In the genomic region with DNA sequence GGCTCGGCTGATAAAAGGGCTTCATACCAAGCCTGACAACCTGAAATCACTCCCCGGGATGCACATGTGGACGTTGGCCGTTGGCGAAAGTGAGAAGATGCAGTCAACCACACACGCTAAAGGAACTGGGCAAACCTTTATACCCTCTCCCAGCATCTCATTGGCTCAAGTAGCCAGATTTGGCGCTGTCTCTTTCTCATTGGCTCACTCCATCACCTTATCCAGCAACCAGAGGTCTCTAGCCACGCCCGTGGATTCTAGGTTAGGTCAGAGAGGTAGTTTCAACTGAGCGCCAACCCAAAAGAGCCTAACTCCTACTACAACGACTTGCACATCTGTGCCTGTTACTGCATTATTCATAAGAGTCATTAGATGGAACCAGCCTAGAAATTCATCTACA, we compare ENCODE assay signal across 27 mouse cellular contexts. TPM values are rescaled to one million over a fixed set of nuclear protein-coding genes. Genes with fewer than 3 reads are reported as not detected.
"Had no signal": no experiment of that assay in that cellular context is flagged by ENCODE, and none has a peak within 500 bp of the region (broad histone marks: within the 10 kb centered on the region; RNA-seq: fewer than 3 reads in every experiment).

No protein-coding gene starts in this region.

- H3K27me3 ChIP-seq: embryonic facial prominence, embryonic 12.5 days; embryonic facial prominence, embryonic 13.5 days; embryonic facial prominence, embryonic 15.5 days; forebrain, embryonic 12.5 days; forebrain, embryonic 13.5 days; forebrain, embryonic 15.5 days had no signal

- H3K4me3 ChIP-seq: embryonic facial prominence, embryonic 10.5 days; embryonic facial prominence, embryonic 12.5 days; embryonic facial prominence, embryonic 13.5 days; embryonic facial prominence, embryonic 15.5 days; erythroblast, embryonic 14.5 days; forebrain, embryonic 10.5 days; forebrain, embryonic 12.5 days; forebrain, embryonic 13.5 days; forebrain, embryonic 15.5 days; gastrocnemius, adult 2 months; heart, adult 2 months had no signal

- H3K4me1 ChIP-seq: forebrain, embryonic 12.5 days had no signal

- H3K9me3 ChIP-seq: embryonic facial prominence, embryonic 10.5 days; embryonic facial prominence, embryonic 12.5 days; embryonic facial prominence, embryonic 13.5 days; embryonic facial prominence, embryonic 15.5 days; forebrain, embryonic 10.5 days; forebrain, embryonic 12.5 days; forebrain, embryonic 13.5 days; forebrain, embryonic 15.5 days had no signal

- H3K36me3 ChIP-seq: embryonic facial prominence, embryonic 10.5 days; embryonic facial prominence, embryonic 12.5 days; embryonic facial prominence, embryonic 13.5 days; embryonic facial prominence, embryonic 15.5 days; forebrain, embryonic 10.5 days; forebrain, embryonic 12.5 days; forebrain, embryonic 15.5 days had no signal

- H3K27ac ChIP-seq: embryonic facial prominence, embryonic 10.5 days; embryonic facial prominence, embryonic 12.5 days; embryonic facial prominence, embryonic 13.5 days; embryonic facial prominence, embryonic 15.5 days; forebrain, embryonic 10.5 days; forebrain, embryonic 12.5 days; forebrain, embryonic 13.5 days; forebrain, embryonic 15.5 days; gastrocnemius, adult 2 months; heart, adult 2 months had no signal

- DNase-seq: cerebellum, postnatal 10 days; cerebellum, postnatal 14 days; cerebellum, postnatal 25 days; cerebellum, postnatal 36 days; embryo, embryonic 11 days; forebrain, postnatal 0 days; gastrocnemius, adult 2 months; gastrocnemius, postnatal 10 days; gastrocnemius, postnatal 14 days; gastrocnemius, postnatal 25 days; gastrocnemius, postnatal 36 days; heart, adult 11 months; heart, adult 18-20 months; heart, adult 2 months had no signal

RNA-seq across cellular contexts. Expression of gene Gm5475, which starts 30.5 kb away (rescaled TPM):
- polyA plus RNA-seq: embryonic facial prominence, embryonic 10.5 days; embryonic facial prominence, embryonic 13.5 days; embryonic facial prominence, embryonic 14.5 days; erythroblast, embryonic 14.5 days; forebrain, embryonic 11.5 days; forebrain, embryonic 13.5 days; forebrain, embryonic 14.5 days; heart, adult 2 months; heart, embryonic 11.5 days had no signal
